Mouse (Mus musculus) urinary bladder, postnatal 0 days (tissue): Measurements from ENCODE around the gene Rictor. TPM values are rescaled to one million over a fixed set of nuclear protein-coding genes. Genes with fewer than 3 reads are reported as not detected.

Experiments used
- polyA plus RNA-seq: library from polyadenylated mRNA; unstranded; fragments of >200 nt; fragmentation: Nextera tagmentation; extraction: Ambion mirVana; gene quantifications from 2 replicates; pipeline ENCODE4 v1.2.1, GENCODE M21; 2015

Gene Rictor
- polyA plus RNA-seq: 18.1 and 18.4 TPM in 2 replicates

DNA sequence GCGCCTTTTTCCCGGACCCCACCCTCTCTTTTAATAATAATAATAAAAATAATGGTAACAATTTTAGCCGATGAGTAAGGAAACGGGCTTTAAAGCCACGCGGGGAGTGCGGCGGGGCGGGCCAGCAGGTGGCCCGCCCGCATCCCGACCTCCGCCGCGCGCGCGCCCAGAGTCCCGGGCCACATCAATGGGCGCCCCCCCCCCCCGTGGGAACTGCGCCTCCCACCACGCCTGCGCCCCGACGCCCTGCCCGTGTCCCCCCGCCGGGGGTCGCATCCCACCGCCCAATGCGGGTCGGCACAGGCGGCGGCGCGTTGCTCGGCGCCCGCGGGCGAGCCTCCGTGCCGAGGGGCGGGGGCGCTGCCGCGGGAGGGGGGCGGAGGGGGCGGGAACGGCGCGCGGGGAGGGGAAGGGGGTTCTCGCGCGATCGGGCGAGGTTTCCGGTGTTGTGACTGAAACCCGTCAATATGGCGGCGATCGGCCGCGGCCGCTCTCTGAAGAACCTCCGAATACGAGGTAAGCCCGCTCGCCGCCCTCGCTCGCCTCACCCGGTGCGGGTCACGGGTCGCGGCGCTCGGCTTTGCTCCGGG, at the start of gene Rictor:
Rictor (plus strand) TSS at position 444 of the 590 bp plus-strand sequence.

Other genes starting within 250 kb of the Rictor start
- 12.3 and 12.9 TPM in 2 replicates for gene Fyb, start 185.5 kb upstream of the Rictor start, polyA plus RNA-seq
- gene Osmr, start 166.6 kb downstream of the Rictor start, polyA plus RNA-seq: 10.9 and 12.2 TPM in 2 replicates